In genomic region chr17:35763866-35764265, GRCm38 (mm10) we compare ENCODE assay signal across 9 mouse cellular contexts. TPM values are rescaled to one million over a fixed set of nuclear protein-coding genes. Genes with fewer than 3 reads are reported as not detected.
DNase-seq lines count a peak whose midpoint lies in the region; ATAC-seq and TF ChIP-seq lines count a peak whose summit lies in the region.
"Had no signal": no experiment of that assay in that cellular context is flagged by ENCODE, and none has a peak within 500 bp of the region (broad histone marks: within the 10 kb centered on the region; RNA-seq: fewer than 3 reads in every experiment).

No protein-coding gene starts in this region.

- TF ChIP-seq POLR2A in CH12.LX (IDR thresholded peaks at IDR 0.05; ENCODE audit: low read depth, low read length): no peak
- TF ChIP-seq POLR2A in brain, embryonic 14.5 days (IDR thresholded peaks at IDR 0.05; ENCODE audit: borderline replicate concordance, extremely low read depth, insufficient read depth, insufficient read length, poor library complexity, severe bottlenecking): no peak

- no peak overlapping the region for H3K4me2 ChIP-seq in kidney, embryonic 14.5 days (replicated peaks; ENCODE audit: low read depth, low read length)
- peak overlapping the region; percentile 37; the same call in 1 of the 2 replicates for H3K4me2 ChIP-seq in CH12.LX (ENCODE audit: insufficient read depth, low read depth, poor library complexity, severe bottlenecking)
- H3K4me2 ChIP-seq: limb, embryonic 13.5 days had no signal

- no peaks in the 10 kb centered on the region for H3K27me3 ChIP-seq in kidney, embryonic 14.5 days (ENCODE audit: control insufficient read depth, insufficient read depth, low read length)
- H3K27me3 ChIP-seq in CH12.LX (replicated peaks): no peaks in the 10 kb centered on the region
- H3K27me3 ChIP-seq: limb, embryonic 13.5 days had no signal

- H3K79me2 ChIP-seq in CH12.LX (replicated peaks; ENCODE audit: control insufficient read depth, extremely low read depth, insufficient read depth, poor library complexity, severe bottlenecking): no peaks in the 10 kb centered on the region

- H3K9ac ChIP-seq in kidney, embryonic 14.5 days (ENCODE audit: low read depth, low read length): no peak overlapping the region
- no peak overlapping the region for H3K9ac ChIP-seq in CH12.LX (ENCODE audit: insufficient read depth, low read depth)
- H3K9ac ChIP-seq: limb, embryonic 13.5 days had no signal

- peak in 1 of 2 experiments; percentile 63; a peak in 2 of 4 replicates for TF ChIP-seq CTCF in CH12.LX (conservative IDR thresholded peaks at IDR 0.05 in 1 of 2, IDR thresholded peaks at IDR 0.05 in 1 of 2; ENCODE audit: low read depth in 2 of 2, low read length in 2 of 2)
- TF ChIP-seq CTCF in brain, embryonic 14.5 days (IDR thresholded peaks at IDR 0.05; ENCODE audit: borderline replicate concordance, extremely low read depth, insufficient read depth, insufficient read length): 0 out of 2 replicates have a peak, but pooled peaks have one; percentile 18

- WGBS in kidney, embryonic 14.5 days: 30% methylated on average over 6 of the region's 6 CpGs

- TF ChIP-seq EP300 in CH12.LX (IDR thresholded peaks at IDR 0.05; ENCODE audit: low read length): peak; percentile 44; the same call in 1 of the 2 replicates

- no peaks in the 10 kb centered on the region for H3K4me1 ChIP-seq in kidney, embryonic 14.5 days (ENCODE audit: control insufficient read depth, insufficient read depth, low read length)
- H3K4me1 ChIP-seq in CH12.LX (ENCODE audit: control insufficient read depth in 1 of 2, insufficient read depth in 2 of 2): peaks cover 6 to 35% of the 10 kb centered on the region in 2 experiments; a peak in 3 of 4 replicates
- H3K4me1 ChIP-seq: limb, embryonic 13.5 days had no signal

- H3K27ac ChIP-seq in kidney, embryonic 14.5 days (ENCODE audit: low read depth, low read length): no peak overlapping the region
- no peak overlapping the region for H3K27ac ChIP-seq in CH12.LX (ENCODE audit: insufficient read depth, low read depth)
- H3K27ac ChIP-seq: limb, embryonic 13.5 days had no signal

- no peaks in the 10 kb centered on the region for H3K9me3 ChIP-seq in kidney, embryonic 14.5 days (ENCODE audit: control insufficient read depth, low read length)
- peaks cover 6% of the 10 kb centered on the region for H3K9me3 ChIP-seq in CH12.LX (replicated peaks; ENCODE audit: low read length)
- H3K9me3 ChIP-seq: limb, embryonic 13.5 days had no signal

- dilution Hi-C loops in CH12.LX (cut with MboI; ENCODE audit: extremely low pct_ligation_motif_present, extremely low pct_unique_long_range_greater_than_20kb, low sequenced_read_pairs): no loop called here

- H3K4me3 ChIP-seq in kidney, embryonic 14.5 days (ENCODE audit: low read length): no peak overlapping the region
- H3K4me3 ChIP-seq in CH12.LX (replicated peaks in 1 of 3; ENCODE audit: low read depth in 2 of 3, low read length in 2 of 3, poor library complexity in 1 of 3): peak overlapping the region in 1 of 3 experiments; percentile 36
- H3K4me3 ChIP-seq: limb, embryonic 13.5 days had no signal

- TF ChIP-seq RAD21 in CH12.LX (IDR thresholded peaks at IDR 0.05; ENCODE audit: low read depth, low read length): peak; percentile 37

- no peaks in the 10 kb centered on the region for H3K36me3 ChIP-seq in kidney, embryonic 14.5 days (ENCODE audit: control insufficient read depth, insufficient read depth, low read length)
- no peaks in the 10 kb centered on the region for H3K36me3 ChIP-seq in CH12.LX (replicated peaks in 1 of 2; ENCODE audit: control insufficient read depth in 1 of 2, insufficient read depth in 1 of 2, low read length in 1 of 2)
- H3K36me3 ChIP-seq: limb, embryonic 13.5 days had no signal

- DNase-seq in kidney, adult 11 months: peak; percentile 25
- DNase-seq in CH12.LX (ENCODE audit: extremely low read depth): peak; percentile 86
- no peak for DNase-seq in brain, embryonic 14.5 days (ENCODE audit: low read depth)
- DNase-seq in lung, postnatal 4 days: peak; percentile 71 to 76
- DNase-seq in right cerebral cortex, postnatal 36 days (ENCODE audit: low spot score in 2 of 2): no peak
- no peak for DNase-seq in yolk sac, embryonic 10.5 days (ENCODE audit: low spot score)
- DNase-seq in ovary, postnatal 14 days (ENCODE audit: low spot score): no peak

- ATAC-seq in kidney, embryonic 14.5 days (ENCODE audit: low FRiP score, low TSS enrichment): no peak

- in situ Hi-C loops in CH12.LX (cut with MboI; ENCODE audit: low pct_ligation_motif_present, low pct_unique_long_range_greater_than_20kb, low sequenced_read_pairs): no loop called here

TF ChIP-seq in CH12.LX, 34 proteins besides CTCF, POLR2A, EP300 and RAD21:
- TF ChIP-seq JUN (IDR thresholded peaks at IDR 0.05; ENCODE audit: insufficient read depth, low read depth, low read length) (no peak), TBP (conservative IDR thresholded peaks at IDR 0.05; ENCODE audit: low read depth, low read length) (no peak), POLR2AphosphoS2 (IDR thresholded peaks at IDR 0.05; ENCODE audit: low read depth, low read length) (no peak), E2F4 (IDR thresholded peaks at IDR 0.05; ENCODE audit: insufficient replicate concordance, low read depth, low read length) (no peak), USF1 (IDR thresholded peaks at IDR 0.05; ENCODE audit: low read depth, low read length) (no peak), GABPA (IDR thresholded peaks at IDR 0.05; ENCODE audit: insufficient replicate concordance, low read depth, low read length) (no peak), MYC (IDR thresholded peaks at IDR 0.05; ENCODE audit: low read depth, low read length) (no peak), MAFK (IDR thresholded peaks at IDR 0.05; ENCODE audit: insufficient replicate concordance, low read length) (no peak), SMC3 (IDR thresholded peaks at IDR 0.05; ENCODE audit: low read depth, low read length) (peak; percentile 49), KAT2A (IDR thresholded peaks at IDR 0.05; ENCODE audit: insufficient replicate concordance, low read length) (no peak), IRF4 (IDR thresholded peaks at IDR 0.05; ENCODE audit: low read depth, low read length) (0 out of 2 replicates have a peak, but pooled peaks have one; percentile 51), MXI1 (IDR thresholded peaks at IDR 0.05; ENCODE audit: low read depth, low read length) (no peak), TCF12 (IDR thresholded peaks at IDR 0.05; ENCODE audit: low read depth, low read length) (0 out of 2 replicates have a peak, but pooled peaks have one; percentile 32), MAX (IDR thresholded peaks at IDR 0.05; ENCODE audit: low read length) (peak; percentile 19; the same call in 1 of the 2 replicates), UBTF (IDR thresholded peaks at IDR 0.05; ENCODE audit: low read depth, low read length) (no peak), RCOR1 (conservative IDR thresholded peaks at IDR 0.05; ENCODE audit: low read depth, low read length) (no peak), ZNF384 (IDR thresholded peaks at IDR 0.05; ENCODE audit: low read depth, low read length) (no peak), CHD2 (IDR thresholded peaks at IDR 0.05; ENCODE audit: low read length) (no peak), HCFC1 (IDR thresholded peaks at IDR 0.05; ENCODE audit: low read depth, low read length) (peak; percentile 53), ETS1 (conservative IDR thresholded peaks at IDR 0.05; ENCODE audit: low read depth, low read length) (peak; percentile 61; the same call in 1 of the 2 replicates), ELF1 (IDR thresholded peaks at IDR 0.05; ENCODE audit: low read depth, low read length) (peak; percentile 87), CHD1 (IDR thresholded peaks at IDR 0.05; ENCODE audit: low read depth, low read length) (no peak), JUND (conservative IDR thresholded peaks at IDR 0.05; ENCODE audit: low read depth, low read length) (no peak), SIN3A (IDR thresholded peaks at IDR 0.05; ENCODE audit: low read length) (no peak), NRF1 (IDR thresholded peaks at IDR 0.05; ENCODE audit: low read depth, low read length) (peak; percentile 10; the same call in 1 of the 2 replicates), MAZ (IDR thresholded peaks at IDR 0.05; ENCODE audit: low read depth, low read length) (no peak), NELFE (IDR thresholded peaks at IDR 0.05; ENCODE audit: low read depth, low read length) (no peak), MEF2A (IDR thresholded peaks at IDR 0.05; ENCODE audit: borderline replicate concordance, low read depth, low read length) (peak; percentile 62; the same call in 1 of the 2 replicates), ZMIZ1 (IDR thresholded peaks at IDR 0.05; ENCODE audit: low read depth, low read length) (no peak), USF2 (conservative IDR thresholded peaks at IDR 0.05; ENCODE audit: low read depth, low read length) (no peak), PAX5 (IDR thresholded peaks at IDR 0.05; ENCODE audit: low read length) (no peak), ZC3H11A (IDR thresholded peaks at IDR 0.05; ENCODE audit: low read depth, low read length) (no peak), BHLHE40 (IDR thresholded peaks at IDR 0.05; ENCODE audit: low read depth, low read length) (peak; percentile 47), ZKSCAN1 (IDR thresholded peaks at IDR 0.05; ENCODE audit: borderline replicate concordance, low read depth, low read length) (no peak)

RNA-seq across cellular contexts. Expression of gene Ier3, which starts 57.6 kb away (rescaled TPM):
- 6.8 and 7.7 TPM in 2 replicates for polyA plus RNA-seq in kidney, embryonic 14.5 days (2014; fragmentation: Nextera tagmentation; extraction: Ambion mirVana)
- total RNA-seq in CH12.LX (2012; rRNA removed) (16.5 and 27.2 TPM in 2 replicates), CH12.LX (2014; rRNA removed) (13.9 and 15.0 TPM in 2 replicates)
- polyA plus RNA-seq in CH12.LX (2012; ENCODE audit: insufficient read length, low read depth): 12.4 and 12.6 TPM in 2 replicates
- polyA plus RNA-seq in brain, embryonic 14.5 days (2012; rRNA removed): 4.8 and 5.1 TPM in 2 replicates

RNA-seq across cellular contexts. Expression of gene Flot1, which starts 59.2 kb away (rescaled TPM):
- 35.9 and 36.1 TPM in 2 replicates for polyA plus RNA-seq in kidney, embryonic 14.5 days (2014; fragmentation: Nextera tagmentation; extraction: Ambion mirVana)
- 14.2 and 21.6 TPM in 2 replicates for total RNA-seq in CH12.LX (2012; rRNA removed)
- 12.8 and 16.3 TPM in 2 replicates for total RNA-seq in CH12.LX (2014; rRNA removed)
- polyA plus RNA-seq in CH12.LX (2012; ENCODE audit: insufficient read length, low read depth): 17.6 and 18.9 TPM in 2 replicates
- 87.1 and 101 TPM in 2 replicates for polyA plus RNA-seq in brain, embryonic 14.5 days (2012; rRNA removed)

RNA-seq across cellular contexts. Expression of gene Ddr1, which starts 59.4 kb away (rescaled TPM):
- 34.6 and 52.0 TPM in 2 replicates for polyA plus RNA-seq in kidney, embryonic 14.5 days (2014; fragmentation: Nextera tagmentation; extraction: Ambion mirVana)
- total RNA-seq in CH12.LX (2012; rRNA removed) (3.5 and 3.6 TPM in 2 replicates), CH12.LX (2014; rRNA removed) (0.83 and 1.3 TPM in 2 replicates)
- 3.0 and 3.1 TPM in 2 replicates for polyA plus RNA-seq in CH12.LX (2012; ENCODE audit: insufficient read length, low read depth)
- 99.6 and 112 TPM in 2 replicates for polyA plus RNA-seq in brain, embryonic 14.5 days (2012; rRNA removed)

Comparison
In these comparisons a context has a peak if more than half of its experiments do, and no peak if none do; other contexts are left out.
1. DNase-seq: peak in kidney, adult 11 months (single experiment), CH12.LX (single experiment) and lung, postnatal 4 days (2 of 2); none in brain, embryonic 14.5 days (single experiment), right cerebral cortex, postnatal 36 days (0 of 2), yolk sac, embryonic 10.5 days (single experiment) and ovary, postnatal 14 days (single experiment).